Mouse (Mus musculus) heart, embryonic 14.5 days (tissue): Measurements from ENCODE around the gene Gm47189. TPM values are rescaled to one million over a fixed set of nuclear protein-coding genes. Genes with fewer than 3 reads are reported as not detected.
"Not testable (repeated sequence)": the region's sequence is repeated elsewhere in the genome, so short reads cannot be mapped to it uniquely, and the experiment has no call there.

ENCODE experiments used
- ATAC-seq: fragments of 200-750 bp; cut with Nextera tagmentation; 2 replicates; pipeline ENCODE4 v1.8.0; 2017; ENCODE audit warnings: low read depth, moderate TSS enrichment; ENCODE audit not compliant: insufficient number of reproducible peaks, insufficient read depth, low FRiP score
- H3K27ac ChIP-seq, 2 experiments: fragments of 200-500 bp in 1 of 2; fragments of 300-500 bp in 1 of 2; sonication (generic) in 1 of 2; replicated peaks in 1 of 2; 2 replicates each; pipeline ENCODE4 v1.5.1; 2012 to 2014; ENCODE audit warnings: low read depth in 2 of 2, low read length in 2 of 2, control low read depth in 1 of 2, mild to moderate bottlenecking in 1 of 2, mixed read lengths in 1 of 2; ENCODE audit not compliant: control insufficient read depth in 1 of 2, insufficient read depth in 1 of 2
- H3K27me3 ChIP-seq: fragments of 300-500 bp; sonication (generic); 2 replicates; pipeline ENCODE4 v1.6.1; 2014; ENCODE audit warnings: mild to moderate bottlenecking, low read length, control low read depth; ENCODE audit not compliant: control insufficient read depth, insufficient read depth
- H3K36me3 ChIP-seq: fragments of 300-500 bp; sonication (generic); 2 replicates; pipeline ENCODE4 v1.6.1; 2014; ENCODE audit warnings: mild to moderate bottlenecking, control low read depth, low read length, mixed read lengths; ENCODE audit not compliant: control insufficient read depth, insufficient read depth
- H3K4me1 ChIP-seq, 2 experiments: fragments of 200-500 bp in 1 of 2; fragments of 300-500 bp in 1 of 2; sonication (generic) in 1 of 2; 2 replicates each; pipeline ENCODE4 v1.6.1; 2012 to 2014; ENCODE audit warnings: low read length in 2 of 2, control low read depth in 1 of 2, mixed read lengths in 1 of 2; ENCODE audit not compliant: control insufficient read depth in 2 of 2, insufficient read depth in 2 of 2
- H3K4me2 ChIP-seq: fragments of 300-500 bp; sonication (generic); 2 replicates; pipeline ENCODE4 v1.6.1; 2014; ENCODE audit warnings: mild to moderate bottlenecking, low read length
- H3K4me3 ChIP-seq, 2 experiments: fragments of 200-500 bp in 1 of 2; fragments of 300-500 bp in 1 of 2; sonication (generic) in 1 of 2; 2 replicates each; pipeline ENCODE4 v1.5.1; 2012 to 2014; ENCODE audit warnings: low read length in 2 of 2, mild to moderate bottlenecking in 2 of 2, control low read depth in 1 of 2, low read depth in 1 of 2, moderate library complexity in 1 of 2; ENCODE audit not compliant: control insufficient read depth in 1 of 2, insufficient read depth in 1 of 2
- H3K9ac ChIP-seq: fragments of 300-500 bp; sonication (generic); 2 replicates; pipeline ENCODE4 v1.6.1; 2014; ENCODE audit warnings: mild to moderate bottlenecking, low read length
- H3K9me3 ChIP-seq: fragments of 300-500 bp; sonication (generic); 2 replicates; pipeline ENCODE4 v1.6.1; 2016; ENCODE audit warnings: low read length, control low read depth; ENCODE audit not compliant: control insufficient read depth
- WGBS: fragments of 180-500 bp; shearing (Covaris S2); extraction: QIAGEN DNeasy Blood & Tissue Kit; methylation state at CpG from one replicate; pipeline ENCODE4 v1.1.7; 2014; 5-methylcytosine and 5-hydroxymethylcytosine counted together
- polyA plus RNA-seq: library from polyadenylated mRNA; unstranded; fragments of >200 nt; fragmentation: Nextera tagmentation; extraction: Ambion mirVana; gene quantifications from 2 replicates; pipeline ENCODE4 v1.2.1, GENCODE M21; 2014

The Gm47189 gene
- polyA plus RNA-seq: not detected in 2 replicates

- H3K9me3 ChIP-seq, H3K27ac ChIP-seq, H3K36me3 ChIP-seq, H3K4me3 ChIP-seq, H3K27me3 ChIP-seq, H3K4me1 ChIP-seq, ATAC-seq, H3K9ac ChIP-seq, H3K4me2 ChIP-seq: not testable (repeated sequence)
Measured at GRCm38 (mm10) chr14:41772341-41772740, at the start of gene Gm47189. TSS of gene Gm47189 (minus strand) at chr14:41772441.

- not testable (repeated sequence) for H3K4me3 ChIP-seq, ATAC-seq, H3K4me1 ChIP-seq, H3K27ac ChIP-seq, H3K4me2 ChIP-seq, H3K27me3 ChIP-seq, H3K9ac ChIP-seq, H3K9me3 ChIP-seq, H3K36me3 ChIP-seq
- WGBS: 74% methylated on average over 2 of the region's 3 CpGs
Measured at GRCm38 (mm10) chr14:41755931-41756330, 16.3 kb downstream of the Gm47189 start.

GRCm38 (mm10) chr14:41750514-41750913, 21.7 kb downstream of the Gm47189 start, which contains the start of gene Gm7929:
TSS of gene Gm7929 (minus strand) at chr14:41750614.
- not testable (repeated sequence) for H3K27me3 ChIP-seq, H3K9me3 ChIP-seq, H3K9ac ChIP-seq, ATAC-seq, H3K36me3 ChIP-seq, H3K4me3 ChIP-seq, H3K27ac ChIP-seq, H3K4me2 ChIP-seq, H3K4me1 ChIP-seq
- WGBS: no CpG with 5 or more reads among the region's 1 CpGs

- not testable (repeated sequence) for H3K27ac ChIP-seq, H3K4me3 ChIP-seq, ATAC-seq, H3K9ac ChIP-seq, H3K4me1 ChIP-seq, H3K9me3 ChIP-seq, H3K36me3 ChIP-seq, H3K27me3 ChIP-seq, H3K4me2 ChIP-seq
- 59% methylated on average over 17 of the region's 17 CpGs for WGBS
Measured at GRCm38 (mm10) chr14:41723437-41723836, 48.8 kb downstream of the Gm47189 start.

- H3K4me3 ChIP-seq, H3K4me2 ChIP-seq, H3K9me3 ChIP-seq, H3K27ac ChIP-seq, H3K27me3 ChIP-seq, ATAC-seq, H3K36me3 ChIP-seq, H3K9ac ChIP-seq, H3K4me1 ChIP-seq: not testable (repeated sequence)
- 79% methylated on average over 1 of the region's 1 CpGs for WGBS
Measured at GRCm38 (mm10) chr14:41717180-41717579, 55.1 kb downstream of the Gm47189 start.

Other genes with a start within 250 kb of the Gm47189 start
- gene Gm7970, start 216.9 kb downstream of the Gm47189 start, polyA plus RNA-seq: not detected in 2 replicates
- gene 1700049E17Rik2, start 199.2 kb downstream of the Gm47189 start, polyA plus RNA-seq: not detected in 2 replicates
- gene Gm3072, start 147.8 kb downstream of the Gm47189 start, polyA plus RNA-seq: not detected in 2 replicates
- gene Gm3676, start 126.0 kb downstream of the Gm47189 start, polyA plus RNA-seq: not detected in 2 replicates
- not detected in 2 replicates for gene Gm8068, start 70.6 kb downstream of the Gm47189 start, polyA plus RNA-seq
- not detected in 2 replicates for gene Gm7929, start 21.8 kb downstream of the Gm47189 start, polyA plus RNA-seq
- gene Gm7980, start 134.8 kb upstream of the Gm47189 start, polyA plus RNA-seq: not detected in 2 replicates
- gene 1700049E17Rik1, start 152.5 kb upstream of the Gm47189 start, polyA plus RNA-seq: not detected in 2 replicates
- not detected in 2 replicates for gene 1700024B05Rik, start 171.6 kb upstream of the Gm47189 start, polyA plus RNA-seq
- gene Gm6401, start 195.5 kb upstream of the Gm47189 start, polyA plus RNA-seq: not detected in 2 replicates
- gene Gm3543, start 210.9 kb upstream of the Gm47189 start, polyA plus RNA-seq: not detected in 2 replicates